Mouse (Mus musculus) midbrain, postnatal 0 days (tissue): ENCODE data around the gene Ddb2. TPM values are rescaled to one million over a fixed set of nuclear protein-coding genes. Genes with fewer than 3 reads are reported as not detected.
"Not testable (repeated sequence)": the region's sequence is repeated elsewhere in the genome, so short reads cannot be mapped to it uniquely, and the experiment has no call there.

ENCODE experiments used
- ATAC-seq: fragments of 200-750 bp; cut with Nextera tagmentation; 2 replicates; pipeline ENCODE4 v1.8.0; 2017; ENCODE audit warnings: moderate number of reproducible peaks, mild to moderate bottlenecking, moderate TSS enrichment, moderate library complexity; ENCODE audit not compliant: low FRiP score
- DNase-seq: peaks from one replicate; pipeline ENCODE4 v3.0.0-alpha.2; 2015; ENCODE audit warnings: low spot score
- H3K27ac ChIP-seq: fragments of 300-500 bp; sonication (generic); 2 replicates; pipeline ENCODE4 v1.5.1; 2014; ENCODE audit warnings: low read depth, mild to moderate bottlenecking, low read length, mixed read lengths
- H3K27me3 ChIP-seq: fragments of 300-500 bp; sonication (generic); 2 replicates; pipeline ENCODE4 v1.6.1; 2014; ENCODE audit warnings: low read length, control low read depth, mixed read lengths; ENCODE audit not compliant: insufficient read depth
- H3K36me3 ChIP-seq: fragments of 300-500 bp; sonication (generic); 2 replicates; pipeline ENCODE4 v1.6.1; 2014; ENCODE audit warnings: low read length, control low read depth, mixed read lengths; ENCODE audit not compliant: insufficient read depth
- H3K4me1 ChIP-seq: fragments of 300-500 bp; sonication (generic); 2 replicates; pipeline ENCODE4 v1.6.1; 2014; ENCODE audit warnings: mild to moderate bottlenecking, control low read depth, antibody characterized with exemption, low read length, mixed read lengths; ENCODE audit not compliant: insufficient read depth
- H3K4me2 ChIP-seq: fragments of 300-500 bp; sonication (generic); 2 replicates; pipeline ENCODE4 v1.6.1; 2014; ENCODE audit warnings: low read depth, mild to moderate bottlenecking, low read length, mixed read lengths; ENCODE audit not compliant: poor library complexity, severe bottlenecking
- H3K4me3 ChIP-seq: fragments of 300-500 bp; sonication (generic); 2 replicates; pipeline ENCODE4 v1.5.1; 2014; ENCODE audit warnings: low read depth, mild to moderate bottlenecking, low read length, moderate library complexity
- H3K9ac ChIP-seq: fragments of 300-500 bp; sonication (generic); replicated peaks from 2 replicates; pipeline ENCODE4 v1.6.1; 2014; ENCODE audit warnings: mild to moderate bottlenecking, low read length, moderate library complexity, mixed read lengths; ENCODE audit not compliant: poor library complexity, severe bottlenecking
- H3K9me3 ChIP-seq: fragments of 300-500 bp; sonication (generic); 2 replicates; pipeline ENCODE4 v1.6.1; 2016; ENCODE audit warnings: low read length, control low read depth
- CTCF ChIP-seq: IDR thresholded peaks from 2 replicates; pipeline ENCODE4 v1.5.1; 2016; ENCODE audit warnings: antibody characterized with exemption, mild to moderate bottlenecking
- WGBS: fragments of 180-500 bp; shearing (Covaris S2); extraction: QIAGEN DNeasy Blood & Tissue Kit; methylation state at CpG from one replicate; pipeline ENCODE4 v1.1.7; 2014; 5-methylcytosine and 5-hydroxymethylcytosine counted together
- polyA plus RNA-seq: library from polyadenylated mRNA; unstranded; fragments of >200 nt; fragmentation: Nextera tagmentation; extraction: Ambion mirVana; gene quantifications from 2 replicates; pipeline ENCODE4 v1.2.1, GENCODE M21; 2015
- total RNA-seq: library from RNA; depleted of rRNA; stranded (reverse); fragments of >200 nt; gene quantifications from 2 replicates; pipeline ENCODE4 v1.2.3, GENCODE M21; 2014

The Ddb2 gene
- total and polyA plus RNA-seq, 2 experiments from 2014 or later = 7.9 to 13.4 TPM

- H3K4me1 ChIP-seq = no peaks in the 10 kb centered on the region
Observed at GRCm38 (mm10) chr2:91248366-91248765, 11.6 kb upstream of the Ddb2 start.

GRCm38 (mm10) chr2:91244557-91245228, 7.9 kb upstream of the Ddb2 start:
- Histone ChIP-seq H3K36me3 (no peaks in the 10 kb centered on the region), H3K4me3 (no peak overlapping the region), H3K9ac (no peak overlapping the region), H3K27ac (no peak overlapping the region), H3K9me3 (no peaks in the 10 kb centered on the region), H3K4me2 (no peak overlapping the region), H3K4me1 (no peaks in the 10 kb centered on the region), H3K27me3 (no peaks in the 10 kb centered on the region)
- TF ChIP-seq CTCF = no peak
- 86% methylated on average over 5 of the region's 5 CpGs for WGBS
- ATAC-seq = no peak
- DNase-seq = no peak

More at GRCm38 (mm10) chr2:91248366-91248765, 11.6 kb upstream of the Ddb2 start:
- Histone ChIP-seq H3K27me3 (no peaks in the 10 kb centered on the region), H3K4me3 (no peak overlapping the region), H3K9ac (no peak overlapping the region), H3K4me2 (no peak overlapping the region), H3K9me3 (no peaks in the 10 kb centered on the region), H3K36me3 (no peaks in the 10 kb centered on the region), H3K27ac (no peak overlapping the region)
- DNase-seq (no peak), ATAC-seq (no peak)
- 92% methylated on average over 4 of the region's 4 CpGs for WGBS
- TF ChIP-seq CTCF = no peak

- TF ChIP-seq CTCF = no peak
- Histone ChIP-seq H3K36me3 (no peaks in the 10 kb centered on the region), H3K27ac (no peak overlapping the region), H3K27me3 (no peaks in the 10 kb centered on the region), H3K9ac (no peak overlapping the region), H3K4me3 (no peak overlapping the region), H3K4me2 (no peak overlapping the region), H3K9me3 (no peaks in the 10 kb centered on the region), H3K4me1 (no peaks in the 10 kb centered on the region)
- DNase-seq = no peak
- WGBS = 57% methylated on average over 3 of the region's 3 CpGs
- ATAC-seq = no peak
Observed at GRCm38 (mm10) chr2:91243416-91243815, 6.6 kb upstream of the Ddb2 start.

GRCm38 (mm10) chr2:91242547-91242946, 5.8 kb upstream of the Ddb2 start:
- no peak overlapping the region for H3K4me3 ChIP-seq
- DNase-seq (no peak), ATAC-seq (no peak)
- no peaks in the 10 kb centered on the region for H3K36me3 ChIP-seq
- H3K9ac ChIP-seq = no peak overlapping the region
- no peaks in the 10 kb centered on the region for H3K9me3 ChIP-seq
- WGBS = 72% methylated on average over 5 of the region's 5 CpGs
- H3K27ac ChIP-seq = no peak overlapping the region
- no peak for TF ChIP-seq CTCF
- no peaks in the 10 kb centered on the region for H3K4me1 ChIP-seq
- H3K27me3 ChIP-seq = no peaks in the 10 kb centered on the region
- no peak overlapping the region for H3K4me2 ChIP-seq

- Histone ChIP-seq H3K9ac (peak overlapping the region; percentile 60), H3K27ac (peak overlapping the region; percentile 78), H3K4me3 (peak overlapping the region; percentile 51), H3K4me2 (peak overlapping the region; percentile 32)
- H3K36me3 ChIP-seq, H3K27me3 ChIP-seq, H3K4me1 ChIP-seq, H3K9me3 ChIP-seq: not testable (repeated sequence)
- TF ChIP-seq CTCF = peak; percentile 64
- ATAC-seq (peak; percentile 75), DNase-seq (peak; percentile 44)
- WGBS = 25% methylated on average over 4 of the region's 4 CpGs
Observed at GRCm38 (mm10) chr2:91237511-91238080, 814 bp upstream of the Ddb2 start.

- 78% methylated on average over 2 of the region's 2 CpGs for WGBS
- no peak for TF ChIP-seq CTCF
Observed at GRCm38 (mm10) chr2:91229735-91230134, 7.0 kb downstream of the Ddb2 start.

More at GRCm38 (mm10) chr2:91229735-91230134, 7.0 kb downstream of the Ddb2 start:
- DNase-seq (no peak), ATAC-seq (no peak)
- Histone ChIP-seq H3K4me2 (no peak overlapping the region), H3K4me1 (no peaks in the 10 kb centered on the region), H3K36me3 (no peaks in the 10 kb centered on the region), H3K27ac (no peak overlapping the region), H3K9me3 (no peaks in the 10 kb centered on the region), H3K4me3 (no peak overlapping the region), H3K9ac (no peak overlapping the region), H3K27me3 (no peaks in the 10 kb centered on the region)
